Mouse (Mus musculus) ES-E14 (cell line): ENCODE measurements at regions not wholly inside any gene's neighbourhood (a gene's known extent, or its start where the extent isn't known, plus 50 kb on each side); places are given as distances from the start of the nearest gene placed in this dataset.

Source experiments
- MAFK ChIP-seq: IDR thresholded peaks from 2 replicates; pipeline ENCODE4 v1.6.1; 2014; ENCODE audit warnings: mild to moderate bottlenecking, low read depth, low read length, inconsistent platforms; ENCODE audit not compliant: insufficient read depth
- ZC3H11A ChIP-seq: IDR thresholded peaks from 2 replicates; pipeline ENCODE4 v1.6.1; 2012; ENCODE audit warnings: low read depth, mild to moderate bottlenecking, inconsistent platforms, low read length, borderline replicate concordance
- ZNF384 ChIP-seq: IDR thresholded peaks from 2 replicates; pipeline ENCODE4 v1.6.1; 2012; ENCODE audit warnings: low read depth, low read length, inconsistent platforms

DNA sequence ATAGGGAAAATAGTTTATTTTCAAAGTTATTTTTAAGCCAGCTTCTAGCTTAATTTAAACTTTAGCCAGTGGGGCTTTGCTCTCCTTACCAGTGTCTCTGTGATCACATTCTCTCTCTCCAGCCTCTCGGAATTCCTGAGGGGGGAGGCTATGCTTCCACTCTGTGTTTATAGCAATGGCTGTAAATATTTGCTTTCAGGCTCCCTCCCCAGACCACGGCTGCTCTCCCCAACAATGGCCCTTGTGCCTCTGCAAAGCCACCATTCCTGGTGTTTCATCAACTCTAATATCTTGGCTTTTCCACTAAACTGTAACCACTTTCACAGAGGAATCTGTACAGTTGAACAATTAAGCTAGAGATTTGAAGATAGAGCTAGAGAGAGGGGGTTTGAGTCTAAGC, 300.2 kb downstream of the Cbln4 start:
- TF ChIP-seq ZC3H11A (no peak), MAFK (no peak), ZNF384 (no peak)
